Mouse (Mus musculus): ENCODE measurements around the gene Tmem109. TPM values are rescaled to one million over a fixed set of nuclear protein-coding genes. Genes with fewer than 3 reads are reported as not detected.

Tmem109 gene
- total and polyA plus RNA-seq, 2 experiments from 2014 or later, result 22.9 to 39.3 TPM

GRCm38 (mm10) chr19:10897491-10897890 lies 15.7 kb upstream of the Tmem109 start:
- H3K36me3 ChIP-seq (ENCODE audit: insufficient read depth, low read length), result peaks cover 38% of the 10 kb centered on the region
- TF ChIP-seq CTCF (IDR thresholded peaks at IDR 0.05), result no peak
- H3K27ac ChIP-seq (ENCODE audit: low read depth, low read length), result no peak overlapping the region
- no peak overlapping the region for H3K4me3 ChIP-seq (ENCODE audit: low read depth, low read length)
- H3K9ac ChIP-seq (replicated peaks; ENCODE audit: low read length, poor library complexity, severe bottlenecking), result 0 out of 2 replicates have a peak overlapping the region, but pooled peaks have one; percentile 96
- no peaks in the 10 kb centered on the region for H3K9me3 ChIP-seq (ENCODE audit: low read length)
- ATAC-seq (ENCODE audit: low FRiP score), result no peak
- DNase-seq (ENCODE audit: low spot score), result no peak
- no peaks in the 10 kb centered on the region for H3K27me3 ChIP-seq (ENCODE audit: insufficient read depth, low read length)
- 83% methylated on average over 8 of the region's 8 CpGs for WGBS
- no peak overlapping the region for H3K4me2 ChIP-seq (ENCODE audit: low read depth, low read length, poor library complexity, severe bottlenecking)
- peaks cover 5% of the 10 kb centered on the region for H3K4me1 ChIP-seq (ENCODE audit: insufficient read depth, low read length)

GRCm38 (mm10) chr19:10896849-10897248 lies 15.0 kb upstream of the Tmem109 start:
- WGBS, result 82% methylated on average over 7 of the region's 7 CpGs
- peak overlapping the region; percentile 84; the same call in 1 of the 2 replicates for H3K4me3 ChIP-seq (ENCODE audit: low read depth, low read length)
- no peak for ATAC-seq (ENCODE audit: low FRiP score)
- H3K27me3 ChIP-seq (ENCODE audit: insufficient read depth, low read length), result no peaks in the 10 kb centered on the region
- TF ChIP-seq CTCF (IDR thresholded peaks at IDR 0.05), result no peak
- H3K9me3 ChIP-seq (ENCODE audit: low read length), result no peaks in the 10 kb centered on the region
- peaks cover 32% of the 10 kb centered on the region for H3K36me3 ChIP-seq (ENCODE audit: insufficient read depth, low read length)
- peak overlapping the region; percentile 96 for H3K9ac ChIP-seq (replicated peaks; ENCODE audit: low read length, poor library complexity, severe bottlenecking)
- DNase-seq (ENCODE audit: low spot score), result no peak
- H3K27ac ChIP-seq (ENCODE audit: low read depth, low read length), result no peak overlapping the region
- peak overlapping the region; percentile 85 for H3K4me2 ChIP-seq (ENCODE audit: low read depth, low read length, poor library complexity, severe bottlenecking)
- H3K4me1 ChIP-seq (ENCODE audit: insufficient read depth, low read length), result peaks cover 5% of the 10 kb centered on the region

- ATAC-seq (ENCODE audit: low FRiP score), result no peak; the same call in 1 of the 2 replicates
- Histone ChIP-seq H3K9ac (replicated peaks; ENCODE audit: low read length, poor library complexity, severe bottlenecking) (peak overlapping the region; percentile 96), H3K9me3 (ENCODE audit: low read length) (no peaks in the 10 kb centered on the region), H3K27ac (ENCODE audit: low read depth, low read length) (peak overlapping the region; percentile 91), H3K4me3 (ENCODE audit: low read depth, low read length) (peak overlapping the region; percentile 84), H3K27me3 (ENCODE audit: insufficient read depth, low read length) (no peaks in the 10 kb centered on the region), H3K4me1 (ENCODE audit: insufficient read depth, low read length) (peaks cover 5% of the 10 kb centered on the region), H3K4me2 (ENCODE audit: low read depth, low read length, poor library complexity, severe bottlenecking) (peak overlapping the region; percentile 85), H3K36me3 (ENCODE audit: insufficient read depth, low read length) (peaks cover 26% of the 10 kb centered on the region)
- no peak for TF ChIP-seq CTCF (IDR thresholded peaks at IDR 0.05)
- peak; percentile 12 for DNase-seq (ENCODE audit: low spot score)
- WGBS, result 1% methylated on average over 16 of the region's 16 CpGs
Measured at GRCm38 (mm10) chr19:10895708-10896107, 13.9 kb upstream of the Tmem109 start.

GRCm38 (mm10) chr19:10895016-10895528 lies 13.3 kb upstream of the Tmem109 start, which contains the start of gene Prpf19:
Prpf19 (plus strand) TSS chr19:10895231.
- DNase-seq (ENCODE audit: low spot score), result peak; percentile 99
- H3K36me3 ChIP-seq (ENCODE audit: insufficient read depth, low read length), result peaks cover 20% of the 10 kb centered on the region
- peak within 1 kb of the TSS; percentile 85 for H3K4me2 ChIP-seq (ENCODE audit: low read depth, low read length, poor library complexity, severe bottlenecking)
- H3K4me3 ChIP-seq (ENCODE audit: low read depth, low read length), result peak within 1 kb of the TSS; percentile 84
- H3K4me1 ChIP-seq (ENCODE audit: insufficient read depth, low read length), result peaks cover 5% of the 10 kb centered on the region
- H3K9me3 ChIP-seq (ENCODE audit: low read length), result no peaks in the 10 kb centered on the region
- peak; percentile 95 for ATAC-seq (ENCODE audit: low FRiP score)
- H3K27me3 ChIP-seq (ENCODE audit: insufficient read depth, low read length), result no peaks in the 10 kb centered on the region
- H3K27ac ChIP-seq (ENCODE audit: low read depth, low read length), result peak within 1 kb of the TSS; percentile 91
- peak; percentile 49 for TF ChIP-seq CTCF (IDR thresholded peaks at IDR 0.05)
- under 1% methylated on average over 40 of the region's 43 CpGs for WGBS
- peak within 1 kb of the TSS; percentile 96 for H3K9ac ChIP-seq (replicated peaks; ENCODE audit: low read length, poor library complexity, severe bottlenecking)

- DNase-seq (ENCODE audit: low spot score) (no peak), ATAC-seq (ENCODE audit: low FRiP score) (no peak)
- Histone ChIP-seq H3K9me3 (ENCODE audit: low read length) (no peaks in the 10 kb centered on the region), H3K9ac (replicated peaks; ENCODE audit: low read length, poor library complexity, severe bottlenecking) (no peak overlapping the region), H3K27ac (ENCODE audit: low read depth, low read length) (no peak overlapping the region), H3K4me1 (ENCODE audit: insufficient read depth, low read length) (peaks cover 5% of the 10 kb centered on the region), H3K36me3 (ENCODE audit: insufficient read depth, low read length) (no peaks in the 10 kb centered on the region), H3K4me3 (ENCODE audit: low read depth, low read length) (no peak overlapping the region), H3K27me3 (ENCODE audit: insufficient read depth, low read length) (no peaks in the 10 kb centered on the region), H3K4me2 (ENCODE audit: low read depth, low read length, poor library complexity, severe bottlenecking) (no peak overlapping the region)
- 90% methylated on average over 3 of the region's 3 CpGs for WGBS
- no peak for TF ChIP-seq CTCF (IDR thresholded peaks at IDR 0.05)
Measured at GRCm38 (mm10) chr19:10892201-10892600, 10.4 kb upstream of the Tmem109 start.

GRCm38 (mm10) chr19:10880975-10881425 lies 801 bp downstream of the Tmem109 start:
- H3K4me3 ChIP-seq (ENCODE audit: low read depth, low read length), result peak overlapping the region; percentile 66
- peak overlapping the region; percentile 76 for H3K9ac ChIP-seq (replicated peaks; ENCODE audit: low read length, poor library complexity, severe bottlenecking)
- peak overlapping the region; percentile 81 for H3K4me2 ChIP-seq (ENCODE audit: low read depth, low read length, poor library complexity, severe bottlenecking)
- H3K27me3 ChIP-seq (ENCODE audit: insufficient read depth, low read length), result no peaks in the 10 kb centered on the region
- no peak for TF ChIP-seq CTCF (IDR thresholded peaks at IDR 0.05)
- DNase-seq (ENCODE audit: low spot score), result peak; percentile 20
- ATAC-seq (ENCODE audit: low FRiP score), result no peak; the same call in none of the 2 replicates
- H3K27ac ChIP-seq (ENCODE audit: low read depth, low read length), result peak overlapping the region; percentile 99
- 1% methylated on average over 13 of the region's 14 CpGs for WGBS
- H3K4me1 ChIP-seq (ENCODE audit: insufficient read depth, low read length), result peaks cover 8% of the 10 kb centered on the region
- no peaks in the 10 kb centered on the region for H3K9me3 ChIP-seq (ENCODE audit: low read length)
- H3K36me3 ChIP-seq (ENCODE audit: insufficient read depth, low read length), result no peaks in the 10 kb centered on the region

Measured in midbrain, postnatal 0 days (tissue).